Mouse (Mus musculus) layer of hippocampus, postnatal 10 days (tissue): ENCODE data around the gene Ankib1. TPM values are rescaled to one million over a fixed set of nuclear protein-coding genes. Genes with fewer than 3 reads are reported as not detected.
A peak's percentile ranks its signal among the peaks of the same experiment; 100 is the strongest.
"Not testable (repeated sequence)": the region's sequence is repeated elsewhere in the genome, so short reads cannot be mapped to it uniquely, and the experiment has no call there.

Experiments
- DNase-seq, 2 experiments: peaks; one replicate each; pipeline ENCODE4 v3.0.0; 2021; ENCODE audit warnings: low spot score in 2 of 2
- long read RNA-seq: library from polyadenylated mRNA; stranded (forward); transcript quantifications from one replicate; pipeline ENCODE4 v2.0.0, GENCODE M21; 2023
- total RNA-seq, 2 experiments: library from RNA; stranded (reverse); gene quantifications; 2 replicates each; pipeline ENCODE4 v1.2.3; 2021

Gene Ankib1
- total RNA-seq = 10 to 100 TPM; 68.7 to 72.9 TPM
- long read RNA-seq, full-length matches to known transcripts = 5 of 29 reads
- long read RNA-seq, partial matches to known transcripts = 2 of 29 reads
- long read RNA-seq, other reads (novel, unspliced or antisense) = 22 of 29 reads

GRCm38 (mm10) chr5:3802433-3803291 is at the start of gene Ankib1, which contains the start of gene Krit1:
TSS of gene Ankib1 (minus strand) at chr5:3802925.
TSS of gene Krit1 (plus strand) at chr5:3803184.
- DNase-seq = peak; percentile 91 to 94

DNA sequence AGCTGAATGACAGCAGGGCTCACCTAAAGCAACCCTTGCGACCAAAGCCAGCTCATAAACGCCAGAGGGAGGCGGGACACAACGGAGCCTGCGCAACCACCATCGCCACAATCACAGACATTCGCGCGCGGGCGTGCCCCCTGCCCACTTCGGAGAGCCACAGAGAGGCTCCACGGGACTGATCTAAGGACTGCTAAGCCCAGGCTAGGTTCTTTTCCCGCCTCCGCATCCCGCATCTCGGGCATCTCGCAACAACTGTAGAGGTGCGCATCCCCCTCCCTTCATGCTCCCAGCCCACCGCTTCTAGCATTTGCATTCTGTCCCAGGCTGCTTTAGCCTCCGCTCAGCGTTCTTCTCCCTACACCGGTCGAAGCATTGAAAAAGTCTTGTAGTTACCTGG is 42.3 kb upstream of the Ankib1 start, which contains the start of gene Lrrd1:
Gene Lrrd1 (plus strand): TSS at position 148 of the 400 bp plus-strand sequence.
- peak; percentile 7 to 16 for DNase-seq

DNA sequence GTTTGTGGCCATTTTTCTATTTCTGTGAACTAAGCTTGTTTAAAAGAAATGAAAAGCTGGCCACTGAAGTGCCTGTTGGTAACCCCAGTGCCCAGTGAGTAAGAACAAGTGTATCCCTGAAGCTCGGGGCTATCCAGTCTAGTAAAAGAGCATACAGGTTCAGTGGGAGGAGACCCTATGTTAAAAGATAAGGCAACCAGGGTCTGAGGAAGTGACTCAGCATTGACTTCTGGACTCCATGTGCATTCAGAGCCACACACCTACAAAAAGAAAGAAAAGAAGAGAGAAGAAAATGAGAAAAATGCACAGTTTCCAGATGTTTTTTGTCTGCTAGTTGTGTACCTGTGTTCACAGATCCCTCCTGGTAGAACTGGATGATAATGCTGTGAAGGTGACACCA is 31.4 kb upstream of the Ankib1 start:
- no peak for DNase-seq

DNA sequence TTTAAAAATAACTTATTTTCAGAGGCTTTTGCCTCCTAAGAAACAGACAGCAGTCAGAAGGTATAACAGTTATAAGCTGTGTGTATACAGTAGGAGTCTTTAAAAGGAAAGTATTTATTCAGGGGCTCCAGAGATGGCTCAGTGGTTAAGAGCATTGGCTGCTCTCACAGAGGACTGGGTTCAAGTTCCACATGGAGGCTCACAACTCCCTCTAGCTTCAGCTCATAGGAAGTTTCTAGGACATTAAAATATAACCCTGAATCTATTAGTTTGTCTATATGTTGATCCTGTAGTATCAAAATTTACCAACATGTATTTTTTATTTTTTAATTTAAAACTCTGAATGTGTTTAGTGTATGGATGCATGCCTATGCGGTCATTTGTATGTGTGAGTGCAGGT is 5.7 kb upstream of the Ankib1 start:
- DNase-seq = no peak

DNA sequence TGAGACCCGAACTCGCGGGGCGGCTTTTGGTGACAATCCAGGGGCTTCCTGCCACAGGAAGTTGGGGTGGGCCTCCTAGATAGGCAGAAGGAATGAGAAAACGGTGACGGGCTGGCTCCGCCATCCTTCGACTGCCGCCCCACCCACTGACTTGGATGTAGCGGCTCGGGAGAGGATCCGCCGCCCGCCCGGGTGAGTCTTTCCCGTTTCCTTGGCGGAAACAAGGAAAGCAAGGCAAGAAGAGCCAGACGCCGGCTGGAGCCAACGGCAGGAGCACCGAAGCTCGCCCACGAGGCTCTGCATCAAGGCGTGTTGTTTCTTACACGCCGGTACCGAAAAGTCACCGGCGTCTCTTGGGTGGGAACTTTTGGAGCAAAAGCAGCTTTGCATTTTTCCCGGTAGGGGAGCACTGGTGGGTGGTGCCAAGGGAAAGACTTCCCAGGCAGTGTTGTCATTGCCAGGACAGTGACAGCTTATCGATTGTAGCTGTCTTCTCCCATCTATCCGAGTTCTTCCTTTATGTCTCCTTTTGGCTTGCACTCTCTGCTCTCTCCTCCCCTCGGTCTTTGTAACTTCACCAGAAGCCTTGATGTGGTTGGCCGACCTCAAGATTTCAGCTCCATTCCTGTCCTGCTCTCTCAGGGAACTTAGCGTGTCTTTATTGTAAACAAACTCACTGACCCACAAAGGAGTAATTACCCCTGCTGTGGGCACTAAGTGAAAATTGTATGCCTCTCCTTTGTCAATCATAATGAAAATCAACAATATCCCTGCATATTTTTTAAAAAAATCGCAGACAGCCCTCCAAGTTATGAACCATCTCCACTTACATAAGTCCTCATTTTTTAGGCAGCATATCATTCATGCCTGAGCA is 804 bp upstream of the Ankib1 start:
- DNase-seq = no peak

GRCm38 (mm10) chr5:3801672-3802432 is 873 bp downstream of the Ankib1 start:
- no peak for DNase-seq

DNA sequence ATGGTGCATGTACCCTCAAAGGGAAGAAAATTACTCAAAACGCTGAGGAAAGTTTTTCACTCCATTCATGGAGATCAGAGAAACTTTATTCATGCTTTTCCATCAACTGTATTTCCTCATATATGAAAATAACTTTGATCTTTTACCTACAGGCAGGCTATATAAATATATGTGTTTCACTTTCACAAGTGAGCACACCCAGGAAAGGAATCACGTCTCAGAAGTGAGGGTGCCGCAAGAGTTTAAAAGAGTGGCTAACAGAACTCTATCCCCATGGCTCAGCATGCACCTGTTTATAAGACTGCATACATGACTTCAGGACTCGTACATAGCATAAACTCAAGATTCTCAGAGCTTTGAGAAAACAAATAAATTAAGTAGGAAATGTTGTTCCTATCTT is 1.8 kb downstream of the Ankib1 start:
- no peak for DNase-seq

DNA sequence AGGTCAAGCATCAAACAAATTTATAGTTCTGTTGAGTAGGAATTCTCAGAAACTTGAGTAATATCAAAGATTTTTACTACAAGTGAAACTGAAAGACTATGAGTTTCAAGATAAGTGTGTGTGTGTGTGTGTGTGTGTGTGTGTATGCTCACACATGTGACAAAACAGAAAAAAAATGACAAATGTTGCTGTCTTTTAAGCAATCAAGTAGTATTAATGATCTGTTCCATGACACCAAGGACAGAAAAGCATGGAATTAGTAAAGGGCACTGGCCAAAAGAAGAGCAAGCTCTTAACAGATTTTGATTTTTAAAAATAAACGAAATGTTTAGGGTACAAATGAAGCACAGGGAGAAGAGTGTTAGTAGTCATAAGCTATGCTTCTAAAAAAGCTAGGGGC is 2.7 kb downstream of the Ankib1 start:
- DNase-seq = no peak

GRCm38 (mm10) chr5:3798656-3799055 is 4.1 kb downstream of the Ankib1 start:
- not testable (repeated sequence) for DNase-seq

- DNase-seq = not testable (repeated sequence)
Observed at GRCm38 (mm10) chr5:3797101-3797500, 5.6 kb downstream of the Ankib1 start.

GRCm38 (mm10) chr5:3791048-3791447 is 11.7 kb downstream of the Ankib1 start:
- DNase-seq = no peak

- DNase-seq = no peak
Observed at GRCm38 (mm10) chr5:3787548-3787947, 15.2 kb downstream of the Ankib1 start.

DNA sequence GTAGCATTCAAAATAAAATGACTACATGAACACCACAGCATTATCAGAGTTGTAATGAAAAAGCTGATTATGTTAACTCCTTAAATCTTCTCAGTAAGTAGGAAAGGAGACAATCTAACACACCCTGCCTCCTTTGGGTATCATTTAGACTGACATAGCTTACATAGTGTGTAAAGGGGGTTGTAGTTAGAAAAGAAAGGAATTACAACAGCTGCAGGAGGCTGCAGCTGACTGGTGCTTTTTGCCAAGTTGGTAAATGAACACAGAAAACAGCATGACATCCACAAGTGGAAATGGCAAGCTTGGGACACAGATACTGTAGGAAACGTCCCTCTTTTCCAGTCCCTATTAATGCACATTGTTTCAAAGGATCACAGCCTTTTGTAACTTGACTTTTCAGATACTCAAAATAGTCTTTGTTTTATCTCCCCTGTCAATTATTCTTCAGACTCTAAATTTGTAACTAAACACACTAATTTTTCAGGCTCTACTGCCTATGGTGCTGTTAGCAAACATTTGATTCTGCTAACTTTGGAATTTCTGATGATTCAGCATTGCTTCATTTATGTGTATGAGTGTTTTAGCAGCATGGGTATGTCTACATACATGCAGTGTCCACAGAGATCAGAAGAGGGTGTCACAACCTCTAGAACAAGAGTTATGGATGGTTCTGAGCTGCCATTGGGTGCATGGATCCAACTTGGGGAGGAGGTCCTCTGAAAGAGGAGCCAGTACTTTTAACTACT is 17.8 kb downstream of the Ankib1 start:
- DNase-seq = no peak

DNA sequence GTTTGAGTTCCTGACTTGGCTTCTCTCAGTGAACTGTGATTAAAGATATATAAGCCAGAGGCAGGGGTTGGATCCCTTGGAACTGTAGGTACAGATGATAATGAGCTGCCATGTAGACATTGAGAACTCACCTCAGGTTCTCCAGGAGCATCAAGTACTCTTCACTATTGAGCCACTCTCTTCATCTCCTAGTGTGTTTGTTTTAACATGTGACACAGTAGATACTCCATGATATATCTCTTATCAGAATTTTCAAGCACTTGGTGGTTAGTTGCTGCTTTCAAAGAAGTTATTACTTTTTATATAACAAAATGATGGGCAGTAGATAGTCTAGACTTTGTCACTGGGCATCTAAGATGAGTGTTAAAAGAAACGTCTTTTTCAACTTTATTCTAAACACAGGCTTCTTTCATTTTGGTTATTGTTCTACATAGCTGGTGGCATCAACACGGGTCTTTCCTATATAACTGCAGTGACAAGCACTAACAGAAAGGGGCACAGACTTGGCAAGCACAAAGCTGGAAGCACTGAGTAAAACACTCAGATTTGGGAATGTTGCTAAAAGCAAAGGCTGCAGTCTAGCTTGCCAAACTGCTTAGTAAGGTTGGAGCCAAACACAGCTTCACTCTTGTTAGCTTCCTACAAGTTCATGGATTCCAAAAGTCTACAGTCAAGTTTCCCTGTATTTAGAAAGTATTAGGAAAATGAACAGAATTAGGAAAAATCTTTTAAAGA is 18.6 kb downstream of the Ankib1 start:
- DNase-seq = peak in 1 of 2 experiments; percentile 15

DNA sequence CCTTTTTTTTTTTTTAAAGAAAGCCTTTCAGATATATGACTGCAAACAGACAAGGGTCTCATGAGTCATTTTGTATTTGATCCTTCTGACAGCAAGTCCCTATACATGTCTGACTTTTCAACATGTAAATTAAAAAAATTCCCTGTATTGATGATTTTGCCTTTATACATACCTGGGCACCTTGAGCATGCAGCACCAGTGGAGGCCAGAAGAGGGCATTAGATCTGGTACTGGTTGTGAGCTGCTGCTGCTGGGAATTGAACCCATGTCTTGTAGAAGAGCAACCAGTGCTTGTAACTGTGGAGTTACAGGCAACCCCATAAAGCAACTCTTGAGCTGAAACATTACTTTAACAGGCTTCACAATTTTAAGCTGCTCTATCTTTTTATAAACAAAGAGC is 20.1 kb downstream of the Ankib1 start:
- no peak for DNase-seq

DNA sequence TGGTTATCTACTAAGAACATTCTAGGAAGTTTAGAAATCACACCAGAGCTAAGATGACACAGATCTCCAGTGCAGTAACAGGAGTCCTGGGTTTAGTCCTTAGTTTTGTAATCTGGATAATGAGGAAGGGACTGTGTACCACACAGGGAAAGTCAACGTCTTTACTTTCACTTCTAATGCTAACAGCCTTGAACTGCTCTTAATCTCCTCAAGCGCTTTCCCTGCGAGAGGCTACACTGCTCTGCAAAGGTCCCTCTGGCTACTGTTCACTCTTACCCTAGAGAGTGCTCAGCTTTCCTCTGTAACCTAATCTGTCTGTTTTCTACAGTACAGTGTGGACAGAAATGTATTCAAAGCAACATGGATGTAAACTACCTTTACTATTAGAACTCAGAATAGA is 30.7 kb downstream of the Ankib1 start:
- no peak for DNase-seq

DNA sequence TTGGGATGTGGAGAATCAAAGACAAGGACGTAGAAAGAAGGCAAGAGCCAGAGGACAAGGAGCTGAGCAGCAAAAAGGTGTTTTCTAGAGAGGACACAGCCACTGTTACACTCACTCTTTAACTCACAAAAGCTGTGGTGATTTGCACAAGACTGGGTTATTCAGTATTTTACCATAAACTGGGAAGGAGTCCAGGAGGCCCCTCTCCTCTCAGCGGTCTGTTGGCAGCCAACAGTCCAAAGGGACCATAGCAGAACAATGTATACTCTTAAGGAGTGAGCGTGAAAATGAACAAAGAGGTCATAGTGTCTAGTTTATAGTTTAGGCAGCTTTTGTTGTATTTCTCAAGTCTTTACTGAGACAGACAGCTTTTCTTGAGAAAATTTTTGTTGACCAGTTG is 31.2 kb downstream of the Ankib1 start:
- no peak for DNase-seq

- DNase-seq = not testable (repeated sequence)
Observed at GRCm38 (mm10) chr5:3750536-3750935, 52.2 kb downstream of the Ankib1 start.

DNA sequence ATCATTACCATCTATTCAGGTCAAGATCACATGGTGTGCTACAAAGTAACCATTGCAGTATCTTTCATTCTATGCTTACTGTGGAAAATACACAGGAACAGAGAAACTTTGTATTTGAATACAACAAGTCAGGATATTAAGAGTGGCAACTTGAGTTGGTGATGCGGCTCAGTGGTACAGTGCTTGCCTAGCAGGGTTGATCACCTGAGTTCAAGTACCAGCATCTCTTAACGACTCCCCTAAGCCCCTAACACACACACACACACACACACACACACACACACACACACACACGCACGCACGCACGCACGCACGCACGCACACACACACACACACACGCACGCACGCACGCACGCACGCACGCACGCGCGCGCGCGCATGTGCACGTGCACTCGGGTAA is 69.9 kb downstream of the Ankib1 start:
- not testable (repeated sequence) for DNase-seq

DNA sequence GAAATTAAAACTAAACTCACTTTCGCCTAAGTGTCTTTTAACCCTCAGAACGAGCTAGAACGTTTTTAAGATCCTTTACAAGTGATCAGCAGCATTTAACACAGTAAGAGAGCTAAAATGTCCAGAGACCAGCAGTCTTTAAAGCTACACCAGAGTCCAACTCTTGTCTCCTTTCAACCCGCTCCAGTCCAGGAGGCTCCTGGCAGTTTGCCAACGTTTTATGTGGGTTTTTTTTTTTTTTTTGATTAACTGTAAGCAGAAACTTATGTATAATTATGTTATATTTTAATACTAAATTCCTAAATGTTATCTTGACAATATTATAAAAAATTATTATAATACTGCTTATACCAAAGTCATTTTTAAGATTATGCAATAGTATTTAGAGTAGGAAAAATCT is 73.9 kb downstream of the Ankib1 start:
- no peak for DNase-seq
